Mouse (Mus musculus): ENCODE data around the gene Pnkd.

DNA sequence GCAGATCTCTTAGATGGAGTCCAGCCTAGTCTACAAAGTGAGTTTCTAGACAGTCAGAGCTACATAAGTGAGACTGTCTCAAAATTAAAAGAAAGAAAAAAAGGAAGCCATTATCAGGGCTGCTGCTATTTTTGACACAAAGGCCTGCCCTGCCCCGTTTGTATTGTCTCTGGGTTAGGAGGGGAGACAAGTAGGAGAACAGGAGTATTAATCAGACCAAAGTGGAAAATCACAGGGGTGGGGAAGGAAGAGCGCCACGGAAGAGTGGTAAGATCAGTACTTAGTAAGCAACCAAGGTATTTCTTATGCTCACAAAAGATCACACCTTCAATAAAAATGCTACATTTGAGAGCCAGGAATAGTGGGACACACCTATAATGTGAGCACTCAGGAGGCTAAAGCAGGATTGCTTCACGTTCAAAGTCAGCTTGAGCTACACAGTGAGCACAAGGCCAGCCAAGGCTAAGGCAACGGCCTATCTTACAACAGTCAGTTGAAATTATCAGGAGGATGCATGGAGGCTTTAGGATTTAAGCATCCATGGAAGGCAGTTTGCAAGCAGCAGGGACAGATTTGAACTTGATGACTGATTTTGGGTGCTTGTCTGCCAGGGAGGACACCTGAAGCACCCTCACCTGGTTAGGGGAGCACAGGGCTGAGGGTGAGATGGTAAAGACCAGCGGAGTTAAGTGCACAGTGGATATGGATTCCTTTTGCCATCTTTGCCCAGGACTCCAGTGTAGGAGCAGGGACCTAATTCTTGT, 15.8 kb downstream of the Pnkd start:
- TF ChIP-seq CTCF (IDR thresholded peaks at IDR 0.05; ENCODE audit: low read depth, low read length) (no peak), POLR2A (IDR thresholded peaks at IDR 0.05; ENCODE audit: borderline replicate concordance, low read depth, low read length) (no peak)

Measured in bone marrow macrophage, adult 2 months (primary cell).